Mouse (Mus musculus): ENCODE results near the gene Mrpl27.

Mrpl27 gene

GRCm38 (mm10) chr11:94653663-94654436 lies at the start of gene Mrpl27, which contains the start of gene Eme1:
TSS of gene Mrpl27 (plus strand) at chr11:94653767.
TSS of gene Eme1 (minus strand) at chr11:94653964.
- under 1% methylated on average over 32 of the region's 32 CpGs for WGBS

- 70% methylated on average over 4 of the region's 4 CpGs for WGBS
Measured at GRCm38 (mm10) chr11:94610744-94611740, 42.5 kb upstream of the Mrpl27 start.

GRCm38 (mm10) chr11:94614603-94615002 lies 39.0 kb upstream of the Mrpl27 start:
- 86% methylated on average over 4 of the region's 4 CpGs for WGBS

GRCm38 (mm10) chr11:94615494-94615893 lies 38.1 kb upstream of the Mrpl27 start:
- 17% methylated on average over 4 of the region's 4 CpGs for WGBS

GRCm38 (mm10) chr11:94617646-94618045 lies 35.9 kb upstream of the Mrpl27 start:
- 90% methylated on average over 2 of the region's 2 CpGs for WGBS

- 43% methylated on average over 6 of the region's 6 CpGs for WGBS
Measured at GRCm38 (mm10) chr11:94620766-94621457, 32.7 kb upstream of the Mrpl27 start.

- WGBS = 64% methylated on average over 2 of the region's 2 CpGs
Measured at GRCm38 (mm10) chr11:94622162-94622561, 31.4 kb upstream of the Mrpl27 start.

GRCm38 (mm10) chr11:94629199-94629883 lies 24.2 kb upstream of the Mrpl27 start, which contains the start of gene Lrrc59:
TSS of gene Lrrc59 (plus strand) at chr11:94629767.
- 5% methylated on average over 41 of the region's 41 CpGs for WGBS

- under 1% methylated on average over 28 of the region's 28 CpGs for WGBS
Measured at GRCm38 (mm10) chr11:94629884-94630198, 23.7 kb upstream of the Mrpl27 start.

GRCm38 (mm10) chr11:94630199-94631011 lies 23.2 kb upstream of the Mrpl27 start:
- 4% methylated on average over 26 of the region's 26 CpGs for WGBS

- WGBS = 94% methylated on average over 5 of the region's 5 CpGs
Measured at GRCm38 (mm10) chr11:94631969-94632368, 21.6 kb upstream of the Mrpl27 start.

GRCm38 (mm10) chr11:94632988-94633387 lies 20.6 kb upstream of the Mrpl27 start:
- 80% methylated on average over 8 of the region's 8 CpGs for WGBS

GRCm38 (mm10) chr11:94634431-94634830 lies 19.1 kb upstream of the Mrpl27 start:
- 92% methylated on average over 5 of the region's 5 CpGs for WGBS

- 70% methylated on average over 8 of the region's 8 CpGs for WGBS
Measured at GRCm38 (mm10) chr11:94644461-94645219, 8.9 kb upstream of the Mrpl27 start.

- WGBS = 96% methylated on average over 4 of the region's 4 CpGs
Measured at GRCm38 (mm10) chr11:94646457-94646856, 7.1 kb upstream of the Mrpl27 start.

GRCm38 (mm10) chr11:94651241-94651640 lies 2.3 kb upstream of the Mrpl27 start:
- WGBS = 94% methylated on average over 6 of the region's 7 CpGs

GRCm38 (mm10) chr11:94652973-94653372 lies 594 bp upstream of the Mrpl27 start:
- WGBS = 55% methylated on average over 8 of the region's 8 CpGs

GRCm38 (mm10) chr11:94661344-94661743 lies 7.8 kb downstream of the Mrpl27 start:
- 67% methylated on average over 1 of the region's 1 CpGs for WGBS

GRCm38 (mm10) chr11:94665281-94665680 lies 11.7 kb downstream of the Mrpl27 start:
- 93% methylated on average over 6 of the region's 6 CpGs for WGBS

- WGBS = 59% methylated on average over 5 of the region's 5 CpGs
Measured at GRCm38 (mm10) chr11:94674984-94675383, 21.4 kb downstream of the Mrpl27 start.
